Mouse (Mus musculus) heart, embryonic 16.5 days (tissue): ENCODE data around the gene Tekt2. TPM values are rescaled to one million over a fixed set of nuclear protein-coding genes. Genes with fewer than 3 reads are reported as not detected.

Source experiments
- ATAC-seq: fragments of 200-750 bp; cut with Nextera tagmentation; replicated peaks from 2 replicates; pipeline ENCODE4 v1.8.0; 2017; ENCODE audit warnings: moderate number of reproducible peaks; ENCODE audit not compliant: insufficient read depth, low FRiP score; ENCODE audit errors: extremely low read depth
- H3K27ac ChIP-seq: fragments of 300-500 bp; sonication (generic); 2 replicates; pipeline ENCODE4 v1.5.1; 2014; ENCODE audit warnings: mild to moderate bottlenecking, low read length, control low read depth, moderate library complexity
- H3K27me3 ChIP-seq: fragments of 300-500 bp; sonication (generic); 2 replicates; pipeline ENCODE4 v1.6.1; 2014; ENCODE audit warnings: low read length, mixed read lengths; ENCODE audit not compliant: control insufficient read depth, insufficient read depth
- H3K36me3 ChIP-seq: fragments of 300-500 bp; sonication (generic); 2 replicates; pipeline ENCODE4 v1.6.1; 2014; ENCODE audit not compliant: control insufficient read depth, insufficient read depth
- H3K4me1 ChIP-seq: fragments of 300-500 bp; sonication (generic); 2 replicates; pipeline ENCODE4 v1.6.1; 2014; ENCODE audit warnings: low read length, mixed read lengths; ENCODE audit not compliant: control insufficient read depth, insufficient read depth
- H3K4me2 ChIP-seq: fragments of 300-500 bp; sonication (generic); 2 replicates; pipeline ENCODE4 v1.6.1; 2014; ENCODE audit warnings: low read depth, mild to moderate bottlenecking, control low read depth, low read length
- H3K4me3 ChIP-seq: fragments of 300-500 bp; sonication (generic); 2 replicates; pipeline ENCODE4 v1.5.1; 2014; ENCODE audit warnings: mild to moderate bottlenecking, control low read depth, low read length
- H3K9ac ChIP-seq: fragments of 300-500 bp; sonication (generic); 2 replicates; pipeline ENCODE4 v1.6.1; 2014; ENCODE audit warnings: low read length, control low read depth
- H3K9me3 ChIP-seq: fragments of 300-500 bp; sonication (generic); replicated peaks from 2 replicates; pipeline ENCODE4 v1.6.1; 2016; ENCODE audit warnings: low read length; ENCODE audit not compliant: control insufficient read depth
- WGBS: fragments of 180-500 bp; shearing (Covaris S2); extraction: QIAGEN DNeasy Blood & Tissue Kit; methylation state at CpG from one replicate; pipeline ENCODE4 v1.1.7; 2014; 5-methylcytosine and 5-hydroxymethylcytosine counted together
- polyA plus RNA-seq: library from polyadenylated mRNA; unstranded; fragments of >200 nt; fragmentation: Nextera tagmentation; extraction: Ambion mirVana; gene quantifications from 2 replicates; pipeline ENCODE4 v1.2.1, GENCODE M21; 2015

Gene Tekt2
- 2.3 and 2.7 TPM in 2 replicates for polyA plus RNA-seq

DNA sequence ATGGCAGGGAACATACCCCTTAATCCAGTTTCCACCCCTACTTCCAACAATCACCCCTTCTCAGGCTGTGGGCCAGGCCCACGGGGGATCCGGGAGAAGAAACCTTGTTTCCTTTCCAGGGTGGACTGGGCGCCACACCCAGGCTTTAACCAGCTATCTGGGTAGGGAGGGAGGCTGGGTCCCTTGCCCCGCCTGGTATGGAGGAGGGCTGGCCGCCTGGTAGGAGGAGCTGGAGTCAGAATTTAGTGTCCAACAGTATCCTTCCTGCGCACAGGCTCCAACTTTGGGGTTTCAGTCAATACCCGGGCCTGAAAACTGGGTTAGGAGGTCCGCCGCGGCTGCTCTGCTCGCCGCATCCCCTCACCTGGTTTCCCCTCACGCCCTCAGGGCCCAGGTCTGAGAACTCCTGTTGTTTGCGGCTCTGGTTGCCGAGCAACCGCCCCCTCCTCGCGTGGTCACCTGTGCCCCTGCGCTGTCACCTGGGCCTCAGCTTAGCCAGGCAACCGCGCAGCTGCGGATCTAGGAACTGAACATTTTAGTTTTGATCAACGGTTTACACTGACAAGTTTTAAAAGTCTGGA, at the start of gene Tekt2:
Gene Tekt2, minus strand, starts transcription at position 408 of the 581 bp plus-strand sequence.
- H3K4me2 ChIP-seq = peak within 1 kb of the TSS; percentile 41
- H3K36me3 ChIP-seq = no peaks in the 10 kb centered on the region
- ATAC-seq = no peak
- WGBS = 12% methylated on average over 23 of the region's 23 CpGs
- H3K4me3 ChIP-seq = peak within 1 kb of the TSS; percentile 16
- H3K9ac ChIP-seq = peak within 1 kb of the TSS; percentile 40; the same call in 1 of the 2 replicates
- H3K9me3 ChIP-seq = no peaks in the 10 kb centered on the region
- H3K27me3 ChIP-seq = peaks cover 10% of the 10 kb centered on the region
- H3K27ac ChIP-seq = no peak within 1 kb of the TSS
- peaks cover 13% of the 10 kb centered on the region for H3K4me1 ChIP-seq

DNA sequence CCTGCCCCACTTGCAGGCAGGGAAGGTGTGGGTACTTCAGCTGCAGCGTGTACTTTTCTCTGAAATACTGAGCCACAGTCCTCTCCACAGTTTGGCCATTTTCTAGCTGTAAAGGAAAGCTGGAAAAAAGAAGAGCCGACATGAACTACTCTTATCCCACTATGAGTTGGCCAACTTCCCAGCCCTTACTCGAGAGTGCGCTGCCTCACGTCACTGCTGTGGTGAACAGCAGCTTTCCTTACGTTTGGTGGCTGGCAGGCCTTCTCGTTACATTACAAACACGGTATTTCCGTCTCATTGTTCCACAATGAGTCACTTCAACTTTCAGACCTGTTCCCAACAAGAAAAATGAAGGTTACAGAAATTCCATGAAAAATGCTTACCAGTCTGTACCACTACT, 46.0 kb upstream of the Tekt2 start:
- peak; percentile 65; the same call in 1 of the 2 replicates for ATAC-seq
- no peak overlapping the region for H3K4me3 ChIP-seq
- H3K4me1 ChIP-seq = peaks cover 3% of the 10 kb centered on the region; the same call in 1 of the 2 replicates
- H3K27me3 ChIP-seq = no peaks in the 10 kb centered on the region
- no peak overlapping the region for H3K4me2 ChIP-seq
- peaks cover 6% of the 10 kb centered on the region; the same call in 1 of the 2 replicates for H3K36me3 ChIP-seq
- no peaks in the 10 kb centered on the region for H3K9me3 ChIP-seq
- H3K9ac ChIP-seq = no peak overlapping the region
- peak overlapping the region; percentile 55 for H3K27ac ChIP-seq
- 40% methylated on average over 9 of the region's 9 CpGs for WGBS

DNA sequence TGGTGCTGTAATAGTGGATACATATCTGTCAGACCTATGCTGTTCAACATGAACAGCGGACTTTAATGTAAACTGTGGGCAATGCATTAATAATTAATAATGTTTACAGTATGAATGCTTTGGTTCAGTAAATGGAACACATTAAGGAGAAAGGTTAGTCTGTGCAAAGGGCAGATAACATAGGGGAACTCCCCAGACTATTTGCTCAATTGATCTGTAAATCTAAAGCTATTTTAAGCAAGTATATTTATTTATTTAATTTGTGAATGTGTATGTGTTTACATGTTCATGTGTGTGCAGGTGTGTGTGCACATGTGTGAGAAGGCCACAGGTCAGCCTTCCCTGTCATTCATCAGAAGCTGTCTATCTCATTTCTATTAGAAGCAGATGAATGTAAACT, 34.6 kb upstream of the Tekt2 start:
- Histone ChIP-seq H3K27me3 (no peaks in the 10 kb centered on the region), H3K9ac (no peak overlapping the region), H3K27ac (no peak overlapping the region), H3K9me3 (0 out of 2 replicates have a peak, but pooled peaks cover 3% of the 10 kb centered on the region), H3K4me1 (no peaks in the 10 kb centered on the region), H3K36me3 (peaks cover 21% of the 10 kb centered on the region), H3K4me2 (no peak overlapping the region), H3K4me3 (no peak overlapping the region)
- 93% methylated on average over 1 of the region's 1 CpGs for WGBS
- no peak for ATAC-seq

DNA sequence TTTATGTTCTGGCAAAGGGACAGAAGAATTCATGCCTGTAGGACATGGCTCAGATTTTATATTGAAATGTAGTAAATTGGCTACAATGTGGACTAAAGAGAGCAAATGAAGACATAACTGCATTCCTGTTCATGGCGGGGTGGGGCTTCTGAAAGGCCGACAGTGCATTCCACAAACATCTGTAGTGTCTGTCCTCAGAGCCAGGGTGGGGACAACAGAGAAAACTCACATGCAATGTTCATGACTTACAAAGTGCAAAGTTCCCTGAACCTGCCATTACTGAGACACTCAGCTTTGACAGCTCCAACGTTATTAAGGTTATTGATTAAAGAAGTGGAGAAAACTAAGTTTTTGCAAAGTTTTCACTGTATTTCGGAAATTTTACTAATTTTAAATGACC, 18.0 kb upstream of the Tekt2 start:
- no peak for ATAC-seq
- H3K27me3 ChIP-seq = no peaks in the 10 kb centered on the region
- 66% methylated on average over 4 of the region's 4 CpGs for WGBS
- no peak overlapping the region for H3K27ac ChIP-seq
- H3K9me3 ChIP-seq = no peaks in the 10 kb centered on the region
- H3K4me1 ChIP-seq = no peaks in the 10 kb centered on the region
- H3K36me3 ChIP-seq = peaks cover 16% of the 10 kb centered on the region
- H3K4me3 ChIP-seq = no peak overlapping the region
- H3K9ac ChIP-seq = no peak overlapping the region
- no peak overlapping the region for H3K4me2 ChIP-seq

DNA sequence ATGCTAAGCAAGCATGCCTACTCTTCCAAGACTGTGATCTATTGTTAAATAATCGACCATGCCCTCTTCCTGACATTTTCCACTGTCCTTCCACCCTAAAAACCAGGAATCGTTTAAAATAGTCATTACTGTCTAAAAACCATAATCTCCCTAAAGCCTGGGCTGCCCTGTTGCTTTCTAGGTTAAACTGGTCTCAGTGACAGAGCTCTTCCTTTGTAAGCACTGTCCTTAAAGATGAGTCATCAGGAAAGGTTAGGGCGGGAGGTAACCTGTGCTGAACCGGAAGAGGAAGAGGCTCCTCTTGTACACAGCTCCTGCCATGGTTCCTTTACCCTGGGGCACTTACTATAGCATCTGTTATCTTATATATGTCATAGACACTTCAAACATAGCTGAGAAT, 14.0 kb upstream of the Tekt2 start:
- WGBS = 54% methylated on average over 4 of the region's 4 CpGs
- no peaks in the 10 kb centered on the region for H3K9me3 ChIP-seq

DNA sequence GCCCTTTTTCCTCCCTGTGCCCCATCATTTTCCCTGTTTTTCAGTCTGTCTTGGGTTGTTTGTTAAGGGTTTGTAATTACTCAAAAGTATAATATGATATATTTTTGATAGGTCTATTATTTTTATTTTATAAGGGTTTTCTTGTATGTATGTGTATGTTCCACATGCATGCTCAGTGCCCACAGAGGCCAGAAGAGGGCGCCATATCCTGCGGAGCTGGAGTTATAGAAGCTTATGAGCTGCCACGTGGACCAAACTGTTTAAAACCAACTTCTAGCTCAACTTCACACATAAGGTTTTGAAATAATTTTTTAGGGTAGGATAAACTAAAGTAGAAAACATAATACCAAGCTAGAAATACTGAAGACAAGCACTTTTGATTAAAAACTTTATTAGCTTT, 6.9 kb upstream of the Tekt2 start:
- no peaks in the 10 kb centered on the region for H3K27me3 ChIP-seq
- H3K36me3 ChIP-seq = peaks cover 2% of the 10 kb centered on the region; the same call in 1 of the 2 replicates
- no peak overlapping the region for H3K27ac ChIP-seq
- peaks cover 2% of the 10 kb centered on the region; the same call in 1 of the 2 replicates for H3K4me1 ChIP-seq
- ATAC-seq = no peak
- H3K9me3 ChIP-seq = no peaks in the 10 kb centered on the region
- no peak overlapping the region for H3K9ac ChIP-seq
- WGBS = 52% methylated on average over 3 of the region's 3 CpGs
- no peak overlapping the region for H3K4me2 ChIP-seq
- H3K4me3 ChIP-seq = no peak overlapping the region

More for the DNA sequence above, 14.0 kb upstream of the Tekt2 start:
- Histone ChIP-seq H3K27me3 (no peaks in the 10 kb centered on the region), H3K4me3 (no peak overlapping the region), H3K4me2 (no peak overlapping the region), H3K9ac (no peak overlapping the region), H3K4me1 (peaks cover 2% of the 10 kb centered on the region; the same call in 1 of the 2 replicates), H3K36me3 (no peaks in the 10 kb centered on the region), H3K27ac (no peak overlapping the region)
- no peak for ATAC-seq

DNA sequence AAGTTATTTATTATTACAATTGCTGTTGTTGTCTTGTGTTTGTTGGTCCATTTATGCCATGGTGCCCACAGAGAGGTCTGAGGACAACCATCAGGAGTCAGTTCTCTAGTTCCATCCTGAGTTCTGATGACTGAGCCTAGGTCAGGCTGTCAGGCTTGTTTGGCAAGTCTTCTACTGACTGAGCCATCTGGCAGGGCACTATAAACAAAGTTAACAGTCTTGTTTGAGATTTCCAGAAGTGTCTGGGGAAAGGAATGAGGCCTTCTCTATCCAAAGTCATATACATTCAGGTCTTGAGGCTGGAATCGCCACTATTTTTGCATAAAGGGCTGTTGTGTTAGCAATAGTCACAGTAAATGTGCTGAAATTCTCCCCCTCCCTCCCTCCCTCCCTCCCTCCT, 6.3 kb upstream of the Tekt2 start:
- H3K9me3 ChIP-seq = no peaks in the 10 kb centered on the region
- peaks cover 2% of the 10 kb centered on the region; the same call in 1 of the 2 replicates for H3K4me1 ChIP-seq
- no peak overlapping the region for H3K4me3 ChIP-seq
- WGBS = 61% methylated on average over 1 of the region's 1 CpGs
- no peak overlapping the region for H3K27ac ChIP-seq
- ATAC-seq = no peak
- no peaks in the 10 kb centered on the region for H3K27me3 ChIP-seq
- no peak overlapping the region for H3K9ac ChIP-seq
- no peak overlapping the region for H3K4me2 ChIP-seq
- peaks cover 2% of the 10 kb centered on the region; the same call in 1 of the 2 replicates for H3K36me3 ChIP-seq

DNA sequence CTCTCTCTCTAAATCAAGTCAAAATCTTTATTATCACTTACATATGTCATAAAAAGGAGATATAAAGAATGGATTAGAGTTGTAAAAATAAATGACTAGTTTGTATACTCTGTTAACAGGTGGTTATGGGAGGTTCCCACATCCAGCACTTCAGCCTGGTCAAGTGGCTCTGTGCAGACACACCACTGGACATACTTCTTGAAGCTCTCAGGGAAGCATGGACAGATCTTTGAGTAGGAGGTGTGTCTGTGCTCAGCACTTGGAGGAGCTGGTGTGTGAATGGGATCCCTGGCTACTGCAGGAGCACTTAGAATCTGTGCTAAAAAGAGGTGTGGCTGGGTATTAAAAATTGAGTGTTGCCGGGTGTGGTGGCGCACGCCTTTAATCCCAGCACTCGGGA, 4.8 kb upstream of the Tekt2 start:
- H3K4me1 ChIP-seq = peaks cover 3% of the 10 kb centered on the region; the same call in 1 of the 2 replicates
- H3K27ac ChIP-seq = no peak overlapping the region
- H3K36me3 ChIP-seq = peaks cover 2% of the 10 kb centered on the region; the same call in 1 of the 2 replicates
- H3K4me3 ChIP-seq = no peak overlapping the region
- no peak overlapping the region for H3K4me2 ChIP-seq
- H3K9me3 ChIP-seq = no peaks in the 10 kb centered on the region
- 88% methylated on average over 4 of the region's 4 CpGs for WGBS
- ATAC-seq = no peak
- no peak overlapping the region for H3K9ac ChIP-seq
- H3K27me3 ChIP-seq = no peaks in the 10 kb centered on the region; the same call in 1 of the 2 replicates

DNA sequence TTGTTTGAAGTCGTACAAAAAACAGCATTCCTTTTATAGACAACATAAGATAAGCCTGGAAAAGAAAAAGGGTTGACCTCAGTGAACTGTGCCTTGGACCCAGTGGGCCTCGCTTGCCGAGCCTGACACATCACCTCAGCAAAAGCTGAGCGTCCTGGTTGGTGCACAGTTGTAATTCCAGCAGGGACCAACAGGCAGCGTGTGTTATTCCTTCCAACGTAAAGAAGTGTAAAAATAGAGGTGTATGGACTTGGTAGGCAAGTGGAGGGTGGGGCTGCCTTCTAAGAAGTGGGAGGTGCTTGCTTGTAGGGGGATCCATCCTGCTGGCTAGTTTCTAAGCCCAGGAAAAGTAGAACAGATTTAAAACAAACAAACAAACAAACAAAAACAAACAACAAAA, 548 bp upstream of the Tekt2 start:
- WGBS = 19% methylated on average over 6 of the region's 6 CpGs
- no peaks in the 10 kb centered on the region for H3K9me3 ChIP-seq

More for the DNA sequence above, 548 bp upstream of the Tekt2 start:
- Histone ChIP-seq H3K27ac (no peak overlapping the region), H3K4me1 (peaks cover 10% of the 10 kb centered on the region; the same call in 1 of the 2 replicates), H3K27me3 (peaks cover 10% of the 10 kb centered on the region), H3K36me3 (no peaks in the 10 kb centered on the region), H3K9ac (no peak overlapping the region), H3K4me3 (no peak overlapping the region), H3K4me2 (no peak overlapping the region)
- no peak for ATAC-seq
